Mouse (Mus musculus) T-helper 17 cell (primary cell): ENCODE data around the gene Rabl3.

Source experiments
- in situ Hi-C, 2 experiments: fragments of 300-600 bp; cut with MboI, MseI; formaldehyde crosslinking; loops; 1 replicate in 1 of 2; 2 replicates in 1 of 2; pipeline ENCODE4 v1.15.1; 2025; ENCODE audit warnings: high pct_unique_total_duplicates in 2 of 2

Rabl3 gene

GRCm38 (mm10) chr16:37540776-37541175, 1.1 kb downstream of the Rabl3 start:
- in situ Hi-C loops, result loop anchor here in 1 of 2 experiments (25.0 kb wide), 1 partner anchor 678 kb away; no protein-coding TSS in a partner anchor

GRCm38 (mm10) chr16:37546312-37546711, 6.6 kb downstream of the Rabl3 start:
- in situ Hi-C loops, result loop anchor here in 1 of 2 experiments (25.0 kb wide), 1 partner anchor 684 kb away; no protein-coding TSS in a partner anchor

GRCm38 (mm10) chr16:37550266-37550665, 10.6 kb downstream of the Rabl3 start:
- in situ Hi-C loops, result no loop called here

GRCm38 (mm10) chr16:37550981-37551380, 11.3 kb downstream of the Rabl3 start:
- in situ Hi-C loops, result no loop called here

GRCm38 (mm10) chr16:37552824-37553223, 13.1 kb downstream of the Rabl3 start:
- in situ Hi-C loops, result no loop called here

GRCm38 (mm10) chr16:37562414-37562813, 22.7 kb downstream of the Rabl3 start:
- in situ Hi-C loops, result no loop called here

GRCm38 (mm10) chr16:37562961-37563360, 23.3 kb downstream of the Rabl3 start:
- in situ Hi-C loops, result no loop called here

- in situ Hi-C loops, result no loop called here
Measured at GRCm38 (mm10) chr16:37565117-37565516, 25.4 kb downstream of the Rabl3 start.

- in situ Hi-C loops, result no loop called here
Measured at GRCm38 (mm10) chr16:37566107-37566506, 26.4 kb downstream of the Rabl3 start.

GRCm38 (mm10) chr16:37567113-37568050, 27.7 kb downstream of the Rabl3 start:
- in situ Hi-C loops, result no loop called here

- in situ Hi-C loops, result loop anchor here in 1 of 2 experiments (5.0 kb wide), 1 partner anchor 41 kb away; no protein-coding TSS in a partner anchor
Measured at GRCm38 (mm10) chr16:37571554-37571953, 31.9 kb downstream of the Rabl3 start.

GRCm38 (mm10) chr16:37572117-37572754, 32.6 kb downstream of the Rabl3 start:
- in situ Hi-C loops, result loop anchor here in 1 of 2 experiments (5.0 kb wide), 1 partner anchor 40 kb away; no protein-coding TSS in a partner anchor

- in situ Hi-C loops, result loop anchor here in 1 of 2 experiments (5.0 kb wide), 1 partner anchor 39 kb away; no protein-coding TSS in a partner anchor
Measured at GRCm38 (mm10) chr16:37573061-37573460, 33.4 kb downstream of the Rabl3 start.

- in situ Hi-C loops, result no loop called here
Measured at GRCm38 (mm10) chr16:37575325-37575724, 35.6 kb downstream of the Rabl3 start.

- in situ Hi-C loops, result no loop called here
Measured at GRCm38 (mm10) chr16:37579591-37579990, 39.9 kb downstream of the Rabl3 start.

- in situ Hi-C loops, result no loop called here
Measured at GRCm38 (mm10) chr16:37579994-37580393, 40.3 kb downstream of the Rabl3 start, which contains the start of gene Hgd. Gene Hgd, plus strand, starts transcription at chr16:37580153.

GRCm38 (mm10) chr16:37580651-37581050, 41.0 kb downstream of the Rabl3 start:
- in situ Hi-C loops, result no loop called here

- in situ Hi-C loops, result no loop called here
Measured at GRCm38 (mm10) chr16:37581901-37582300, 42.2 kb downstream of the Rabl3 start.

- in situ Hi-C loops, result no loop called here
Measured at GRCm38 (mm10) chr16:37583306-37583705, 43.6 kb downstream of the Rabl3 start.

GRCm38 (mm10) chr16:37583801-37584200, 44.1 kb downstream of the Rabl3 start:
- in situ Hi-C loops, result no loop called here

- in situ Hi-C loops, result no loop called here
Measured at GRCm38 (mm10) chr16:37584218-37585035, 44.7 kb downstream of the Rabl3 start.
